In the genomic region with DNA sequence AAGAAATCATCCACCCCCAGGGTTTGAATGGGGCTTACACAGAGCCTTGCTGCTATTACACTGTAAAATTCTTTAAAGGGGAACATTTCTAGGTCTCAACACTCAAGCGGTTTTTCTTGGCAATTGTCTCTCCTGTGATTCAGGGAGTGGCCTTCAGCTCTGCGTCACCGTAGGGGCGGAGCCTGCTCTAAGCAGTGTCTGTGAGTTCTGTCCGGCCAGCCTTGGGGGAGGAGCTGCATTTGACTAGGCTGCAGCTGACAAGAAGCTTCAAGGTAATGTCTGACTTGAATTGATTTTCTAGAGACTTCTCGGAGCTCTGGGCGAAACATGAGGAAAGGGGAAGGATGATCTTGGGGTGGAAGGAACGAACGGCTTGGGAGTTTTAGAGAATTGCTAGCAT, we compare ENCODE assay signal across 7 mouse cellular contexts. TPM values are rescaled to one million over a fixed set of nuclear protein-coding genes. Genes with fewer than 3 reads are reported as not detected.
DNase-seq lines count a peak whose midpoint lies in the region; ATAC-seq lines count a peak whose summit lies in the region.

No protein-coding gene starts in this region.

- 40% methylated on average over 9 of the region's 9 CpGs for WGBS in hindbrain, embryonic 15.5 days
- 34% methylated on average over 9 of the region's 9 CpGs for WGBS in limb, embryonic 13.5 days
- WGBS in midbrain, embryonic 15.5 days: 34% methylated on average over 9 of the region's 9 CpGs

- H3K9ac ChIP-seq in hindbrain, embryonic 15.5 days: no peak overlapping the region
- no peak overlapping the region for H3K9ac ChIP-seq in limb, embryonic 13.5 days
- no peak overlapping the region for H3K9ac ChIP-seq in midbrain, embryonic 15.5 days

- no peaks in the 10 kb centered on the region for H3K36me3 ChIP-seq in hindbrain, embryonic 15.5 days
- peaks cover 14% of the 10 kb centered on the region for H3K36me3 ChIP-seq in limb, embryonic 13.5 days
- H3K36me3 ChIP-seq in midbrain, embryonic 15.5 days (replicated peaks): no peaks in the 10 kb centered on the region

- peak overlapping the region; percentile 36 for H3K4me2 ChIP-seq in hindbrain, embryonic 15.5 days
- 0 out of 2 replicates have a peak overlapping the region, but pooled peaks have one; percentile 25 for H3K4me2 ChIP-seq in limb, embryonic 13.5 days (replicated peaks)
- H3K4me2 ChIP-seq in midbrain, embryonic 15.5 days: peak overlapping the region; percentile 40

- no peak overlapping the region for H3K27ac ChIP-seq in hindbrain, embryonic 15.5 days (replicated peaks)
- H3K27ac ChIP-seq in limb, embryonic 13.5 days: no peak overlapping the region
- no peak overlapping the region for H3K27ac ChIP-seq in midbrain, embryonic 15.5 days

- H3K27me3 ChIP-seq in hindbrain, embryonic 15.5 days: no peaks in the 10 kb centered on the region
- no peaks in the 10 kb centered on the region for H3K27me3 ChIP-seq in limb, embryonic 13.5 days
- no peaks in the 10 kb centered on the region for H3K27me3 ChIP-seq in midbrain, embryonic 15.5 days (replicated peaks)

- peak; percentile 72; the same call in 1 of the 2 replicates for ATAC-seq in hindbrain, embryonic 15.5 days (ENCODE audit: low FRiP score, low read depth)
- ATAC-seq in limb, embryonic 13.5 days (ENCODE audit: low FRiP score, low read depth): peak; percentile 86
- peak; percentile 94 for ATAC-seq in midbrain, embryonic 15.5 days (replicated peaks)

- no peaks in the 10 kb centered on the region for H3K9me3 ChIP-seq in hindbrain, embryonic 15.5 days
- H3K9me3 ChIP-seq in limb, embryonic 13.5 days: no peaks in the 10 kb centered on the region
- no peaks in the 10 kb centered on the region for H3K9me3 ChIP-seq in midbrain, embryonic 15.5 days

- H3K4me3 ChIP-seq in hindbrain, embryonic 15.5 days: peak overlapping the region; percentile 14; the same call in 1 of the 2 replicates
- no peak overlapping the region for H3K4me3 ChIP-seq in limb, embryonic 13.5 days
- H3K4me3 ChIP-seq in midbrain, embryonic 15.5 days: peak overlapping the region; percentile 20

- DNase-seq in adrenal gland, adult 18-20 months (ENCODE audit: low spot score in 2 of 2): peak; percentile 49 to 55
- DNase-seq in cerebellum, postnatal 36 days: peak; percentile 19 to 39
- DNase-seq in gastrocnemius, postnatal 10 days: peak; percentile 58
- DNase-seq in urinary bladder, postnatal 25 days (ENCODE audit: low spot score): peak; percentile 37

- H3K4me1 ChIP-seq in hindbrain, embryonic 15.5 days (replicated peaks): no peaks in the 10 kb centered on the region
- no peaks in the 10 kb centered on the region for H3K4me1 ChIP-seq in limb, embryonic 13.5 days
- H3K4me1 ChIP-seq in midbrain, embryonic 15.5 days: no peaks in the 10 kb centered on the region

RNA-seq across cellular contexts. Expression of a gene that starts 21.3 kb away (rescaled TPM):
- 1 to 10 TPM; 2.0 to 3.4 TPM for total RNA-seq in adrenal gland, adult 18-20 months (2021)
- 10 to 100 TPM in 1 of 2 experiments, 1 to 10 TPM in 1; 9.7 to 12.4 TPM for total RNA-seq in gastrocnemius, postnatal 10 days (2021)
- polyA plus RNA-seq in hindbrain, embryonic 15.5 days (2015; fragmentation: Nextera tagmentation; extraction: Ambion mirVana): 10.8 and 11.3 TPM in 2 replicates
- 44.2 and 46.4 TPM in 2 replicates for polyA plus RNA-seq in limb, embryonic 13.5 days (2015; fragmentation: Nextera tagmentation; extraction: Ambion mirVana)
- 8.4 and 8.6 TPM in 2 replicates for polyA plus RNA-seq in midbrain, embryonic 15.5 days (2015; fragmentation: Nextera tagmentation; extraction: Ambion mirVana)

RNA-seq across cellular contexts. Expression of a gene that starts 52.1 kb away (rescaled TPM):
- total RNA-seq in adrenal gland, adult 18-20 months (2021): not detected
- total RNA-seq in gastrocnemius, postnatal 10 days (2021): not detected
- not detected in 2 replicates for polyA plus RNA-seq in hindbrain, embryonic 15.5 days (2015; fragmentation: Nextera tagmentation; extraction: Ambion mirVana)
- polyA plus RNA-seq in limb, embryonic 13.5 days (2015; fragmentation: Nextera tagmentation; extraction: Ambion mirVana): not detected in 2 replicates
- polyA plus RNA-seq in midbrain, embryonic 15.5 days (2015; fragmentation: Nextera tagmentation; extraction: Ambion mirVana): not detected in 2 replicates
